Mouse (Mus musculus) heart, adult 10 weeks (tissue): Measurements from ENCODE around the gene Tlr8. TPM values are rescaled to one million over a fixed set of nuclear protein-coding genes. Genes with fewer than 3 reads are reported as not detected.

Source experiments
- polyA plus RNA-seq: library from polyadenylated mRNA; stranded (reverse); fragments of 350-450 nt; fragmentation: Illumina TruSeq; extraction: RNeasy Lipid Tissue Mini Kit (QIAGEN cat#74804); gene quantifications from one replicate; pipeline ENCODE4 v1.2.3, GENCODE M21; 2014; ENCODE audit warnings: low read depth, low replicate concordance

The Tlr8 gene
- 0.71 TPM for polyA plus RNA-seq

DNA sequence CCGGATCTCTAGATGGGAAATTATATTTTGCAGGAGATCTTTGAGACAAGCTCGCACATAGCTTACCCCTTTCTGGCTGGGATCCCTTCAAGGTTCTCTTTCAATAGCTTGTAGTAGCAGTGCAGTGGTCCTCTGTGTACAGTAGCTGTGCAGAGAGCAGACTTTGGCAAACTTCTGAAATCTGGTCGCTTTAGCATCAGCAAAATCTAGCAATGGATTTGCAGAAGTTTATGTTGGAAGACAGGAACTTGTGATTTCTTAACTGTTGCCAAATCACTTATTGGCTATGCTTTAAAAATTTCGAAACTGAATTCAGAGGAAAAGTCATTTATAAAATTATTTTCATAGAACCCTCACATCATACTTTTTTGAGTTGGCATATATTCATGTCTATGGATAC is at the start of gene Tlr8:
Gene Tlr8 (minus strand): TSS at position 244 of the 400 bp plus-strand sequence.

DNA sequence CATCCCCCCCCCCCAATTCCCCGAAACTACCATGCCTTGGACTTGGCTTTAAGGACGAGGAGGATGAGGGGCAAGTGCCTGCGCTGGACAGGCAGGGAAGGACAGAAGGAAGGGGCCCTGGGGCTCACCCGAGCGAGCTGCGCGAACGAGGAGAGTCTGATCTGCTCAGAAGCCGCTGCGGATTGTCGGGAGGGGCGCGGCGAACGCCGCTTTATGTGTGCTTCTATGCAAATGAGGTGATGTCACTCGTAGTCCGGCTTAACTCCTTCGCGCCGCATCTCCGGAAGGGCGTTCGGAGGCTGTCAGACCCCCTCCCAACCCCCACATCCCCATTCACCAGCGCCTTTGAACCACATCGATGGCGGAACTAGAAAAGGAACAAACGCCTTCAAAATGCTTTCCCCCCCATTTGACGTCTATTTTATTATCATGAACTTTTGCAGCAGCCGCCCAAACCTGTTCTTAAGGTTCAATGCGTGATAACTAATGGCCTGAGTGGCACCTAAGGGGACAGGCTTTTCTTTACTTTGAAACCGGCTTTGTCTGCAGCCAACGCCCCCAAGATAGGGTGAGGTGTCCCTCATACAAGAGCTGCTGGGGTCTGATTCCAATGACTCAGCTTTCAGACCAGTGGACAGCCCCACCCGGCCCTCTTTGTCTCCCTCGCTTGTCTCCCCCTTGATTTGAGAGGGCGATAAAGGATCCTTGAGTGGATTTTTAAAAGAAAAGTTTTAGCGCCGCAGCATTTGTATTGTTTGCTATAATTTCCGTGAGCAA is 55.0 kb downstream of the Tlr8 start, which contains the start of gene Tmsb4x:
Gene Tmsb4x (minus strand): TSS at position 338 of the 777 bp plus-strand sequence.

Other genes starting within 250 kb of the Tlr8 start
- gene Tmsb4x, start 55.0 kb downstream of the Tlr8 start, polyA plus RNA-seq = 718 TPM
- gene Tlr7, start 66.2 kb upstream of the Tlr8 start, polyA plus RNA-seq = 1.9 TPM
- 12.9 TPM for gene Prps2, start 118.4 kb upstream of the Tlr8 start, polyA plus RNA-seq